Mouse (Mus musculus) kidney, adult 11 months (tissue): ENCODE results near the gene Arfgef2.

Experiments
- DNase-seq: peaks from one replicate; pipeline ENCODE4 v3.0.0; 2022

Arfgef2 gene

GRCm38 (mm10) chr2:166805250-166806172, at the start of gene Arfgef2:
Gene Arfgef2 (plus strand): TSS chr2:166805588.
- DNase-seq: peak; percentile 88

- no peak for DNase-seq
Measured at GRCm38 (mm10) chr2:166757969-166758368, 47.4 kb upstream of the Arfgef2 start.

- DNase-seq: no peak
Measured at GRCm38 (mm10) chr2:166764051-166764450, 41.3 kb upstream of the Arfgef2 start.

GRCm38 (mm10) chr2:166767591-166767990, 37.8 kb upstream of the Arfgef2 start:
- DNase-seq: no peak

GRCm38 (mm10) chr2:166771396-166771795, 34.0 kb upstream of the Arfgef2 start:
- DNase-seq: no peak

- DNase-seq: no peak
Measured at GRCm38 (mm10) chr2:166773587-166773986, 31.8 kb upstream of the Arfgef2 start.

- no peak for DNase-seq
Measured at GRCm38 (mm10) chr2:166774275-166774674, 31.1 kb upstream of the Arfgef2 start.

- DNase-seq: no peak
Measured at GRCm38 (mm10) chr2:166775357-166775893, 30.0 kb upstream of the Arfgef2 start.

- no peak for DNase-seq
Measured at GRCm38 (mm10) chr2:166776272-166776671, 29.1 kb upstream of the Arfgef2 start.

- DNase-seq: no peak
Measured at GRCm38 (mm10) chr2:166779956-166780355, 25.4 kb upstream of the Arfgef2 start.

- peak; percentile 33 for DNase-seq
Measured at GRCm38 (mm10) chr2:166780980-166781578, 24.3 kb upstream of the Arfgef2 start.

GRCm38 (mm10) chr2:166784376-166784775, 21.0 kb upstream of the Arfgef2 start:
- no peak for DNase-seq

GRCm38 (mm10) chr2:166786353-166787004, 18.9 kb upstream of the Arfgef2 start:
- peak; percentile 91 for DNase-seq

GRCm38 (mm10) chr2:166791738-166792137, 13.7 kb upstream of the Arfgef2 start:
- DNase-seq: no peak

- no peak for DNase-seq
Measured at GRCm38 (mm10) chr2:166792355-166792754, 13.0 kb upstream of the Arfgef2 start, which contains the start of gene Trp53rkb. Gene Trp53rkb (plus strand): TSS chr2:166792531.

GRCm38 (mm10) chr2:166793542-166794214, 11.7 kb upstream of the Arfgef2 start:
- peak; percentile 79 for DNase-seq

GRCm38 (mm10) chr2:166799615-166800472, 5.5 kb upstream of the Arfgef2 start:
- peak; percentile 54 for DNase-seq

- DNase-seq: no peak
Measured at GRCm38 (mm10) chr2:166800473-166800857, 4.9 kb upstream of the Arfgef2 start.

GRCm38 (mm10) chr2:166801436-166801835, 4.0 kb upstream of the Arfgef2 start:
- DNase-seq: no peak

GRCm38 (mm10) chr2:166803298-166803697, 2.1 kb upstream of the Arfgef2 start:
- DNase-seq: no peak

GRCm38 (mm10) chr2:166806173-166806705, 851 bp downstream of the Arfgef2 start:
- no peak for DNase-seq
